Mouse (Mus musculus) ZHBTc4 (cell line): ENCODE results near the gene Camk2g.

Experiments used
- DNase-seq: peaks from one replicate; pipeline ENCODE4 v3.0.0-alpha.2; 2011; ENCODE audit warnings: low read depth, low spot score

Gene Camk2g

DNA sequence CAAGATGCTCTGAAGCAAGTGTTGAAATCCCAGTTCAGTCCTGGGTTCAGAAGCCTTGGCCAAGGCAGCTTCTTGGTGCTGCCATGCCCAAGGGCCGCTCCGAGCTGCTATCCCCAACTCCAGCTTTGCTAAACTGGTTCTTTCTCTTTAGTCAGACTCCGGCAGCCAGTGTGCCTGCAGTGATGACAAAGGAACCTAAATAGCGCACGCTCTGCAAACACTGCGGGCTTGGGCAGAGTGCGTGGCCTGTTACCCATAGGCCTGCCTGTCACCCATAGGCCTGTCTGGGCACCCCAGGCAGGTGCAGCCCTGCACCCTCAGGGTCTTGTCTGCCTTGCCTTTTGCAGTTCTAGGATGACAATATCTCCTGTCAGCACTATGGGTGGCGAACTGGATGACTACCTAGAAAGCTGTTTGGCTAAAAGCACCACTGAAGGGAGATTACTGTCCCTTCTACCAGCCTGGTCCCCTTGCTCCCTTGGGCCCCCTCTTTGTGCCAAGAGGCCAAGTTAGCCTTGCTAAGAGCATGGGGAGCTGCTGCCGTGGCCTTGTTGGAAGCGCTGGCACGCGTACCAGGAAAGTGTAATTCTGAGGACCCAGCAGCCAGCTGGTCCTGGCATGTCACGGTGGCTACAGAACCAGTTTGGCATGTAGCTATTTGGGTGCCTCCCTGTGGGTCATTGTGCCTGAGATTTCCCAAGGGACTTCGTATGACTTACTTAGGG, 12.4 kb upstream of the Camk2g start:
- peak; percentile 23 for DNase-seq

DNA sequence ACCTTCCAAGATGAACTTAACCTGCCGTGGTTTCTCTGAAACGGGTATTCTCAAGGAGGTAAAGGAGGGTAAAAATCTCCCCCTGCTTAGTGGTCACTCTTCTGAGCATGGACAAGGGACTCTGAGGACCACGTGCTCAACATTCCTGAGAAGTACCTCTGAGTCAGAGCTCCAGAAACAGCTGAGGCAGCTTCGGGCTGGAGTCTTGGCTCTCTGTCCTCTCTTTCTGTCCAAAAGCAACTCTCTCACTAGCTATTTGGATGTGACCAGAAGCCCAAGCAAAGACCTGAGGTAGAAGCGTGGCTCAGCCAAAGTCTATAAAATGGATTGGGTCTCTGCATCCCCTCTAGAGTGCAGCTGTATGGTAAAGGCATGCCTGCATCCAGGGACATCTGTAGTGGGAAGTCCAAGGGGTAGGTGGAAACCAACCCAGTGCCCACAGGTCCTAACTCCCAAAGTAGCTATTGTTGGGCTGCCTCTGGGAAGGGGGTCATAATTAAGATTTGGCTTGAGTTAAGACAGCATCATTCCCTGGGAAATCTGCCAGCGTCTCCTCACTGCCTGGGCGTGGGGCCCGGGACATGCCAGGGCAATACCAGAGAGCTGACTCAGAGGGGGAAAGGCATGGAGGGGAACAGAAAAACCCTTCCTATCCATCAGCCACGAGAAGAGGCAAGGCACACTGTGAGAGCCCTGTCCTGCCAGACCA, 11.2 kb upstream of the Camk2g start:
- no peak for DNase-seq

DNA sequence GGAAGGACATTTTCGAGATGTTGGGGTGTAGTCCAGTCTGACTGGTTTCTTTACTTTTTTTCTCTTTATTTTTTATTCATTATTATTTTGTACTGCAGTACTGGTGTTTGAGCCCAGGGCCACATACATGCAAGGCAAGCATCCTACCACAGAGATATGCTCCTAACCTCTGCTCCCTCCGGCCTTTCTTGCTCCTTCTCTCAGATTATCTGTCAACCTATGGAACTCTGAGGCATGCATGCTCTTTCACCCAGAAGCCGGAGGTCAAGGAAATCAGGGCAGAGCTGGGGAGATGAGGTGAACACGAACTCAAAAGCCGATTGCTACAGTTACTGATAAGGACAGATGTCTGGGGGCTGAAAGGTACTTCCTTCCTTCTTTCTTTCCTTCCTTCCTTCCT, 10.6 kb upstream of the Camk2g start:
- DNase-seq, result no peak

DNA sequence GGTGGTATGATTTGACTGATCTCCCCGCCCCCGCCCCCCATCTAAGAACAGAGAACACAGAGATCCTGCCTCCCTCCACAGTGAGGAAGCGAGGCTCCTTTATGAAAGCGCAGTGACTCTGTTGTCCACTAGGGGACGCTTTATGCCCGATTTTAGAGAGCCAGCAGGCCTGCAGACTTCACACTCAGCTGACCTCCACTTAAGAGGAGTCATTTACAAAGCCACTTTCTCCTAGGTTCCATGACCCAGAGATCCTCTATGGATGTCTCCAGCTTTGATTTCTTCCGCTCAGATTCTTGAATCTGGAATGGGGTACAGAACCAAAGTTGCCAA, 9.7 kb upstream of the Camk2g start:
- DNase-seq, result peak; percentile 84

DNA sequence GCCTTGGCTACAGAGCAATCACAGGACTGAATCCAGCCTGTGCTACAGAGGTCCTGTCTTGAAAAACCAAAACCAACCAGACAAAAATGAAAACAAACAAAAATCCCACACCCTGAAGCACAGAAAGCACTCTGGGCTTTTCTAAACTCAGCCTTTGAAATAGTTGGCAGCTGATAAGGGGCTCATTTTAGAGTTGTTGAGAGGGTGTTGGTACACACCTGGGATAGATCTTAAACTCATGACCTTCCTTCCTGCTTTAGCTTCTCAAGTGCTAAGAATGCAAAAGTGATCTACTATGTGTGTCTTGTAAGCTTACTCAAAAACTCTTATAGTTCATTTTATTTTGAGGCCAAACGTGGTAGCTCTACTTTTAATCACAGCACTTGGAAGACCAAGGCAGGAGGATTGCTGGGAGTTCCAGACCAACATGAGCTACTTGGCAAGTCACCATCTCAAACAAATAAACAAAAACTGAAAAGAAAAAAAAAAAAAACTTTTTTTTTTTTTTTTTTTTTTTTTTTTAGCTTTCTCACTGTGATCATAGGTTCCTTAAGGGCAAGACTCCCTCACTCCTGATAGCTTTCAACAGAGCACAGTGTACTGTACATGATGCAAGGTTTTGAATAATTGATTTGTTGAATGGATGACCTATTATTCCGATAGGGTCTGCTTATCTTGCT, 9.2 kb upstream of the Camk2g start:
- DNase-seq, result no peak

DNA sequence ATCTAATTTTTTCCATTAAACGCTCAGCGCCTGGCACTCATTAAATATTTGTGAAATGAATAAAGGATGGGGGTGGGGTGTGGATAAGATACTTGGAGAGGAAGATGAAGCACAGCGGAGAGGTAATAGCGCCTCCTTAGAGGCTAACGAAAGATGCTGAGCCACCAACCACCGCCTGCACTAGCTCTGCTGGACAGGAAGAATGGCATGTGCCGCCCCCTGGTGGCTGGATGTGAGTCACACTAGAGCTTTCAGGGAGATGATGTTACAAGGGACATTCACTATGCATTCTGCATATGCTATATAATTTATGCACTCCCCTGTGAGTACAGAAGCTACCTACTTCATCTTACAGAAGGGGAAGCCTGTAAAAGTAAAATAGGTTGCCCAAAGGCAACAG, 4.9 kb upstream of the Camk2g start:
- DNase-seq, result peak; percentile 89

DNA sequence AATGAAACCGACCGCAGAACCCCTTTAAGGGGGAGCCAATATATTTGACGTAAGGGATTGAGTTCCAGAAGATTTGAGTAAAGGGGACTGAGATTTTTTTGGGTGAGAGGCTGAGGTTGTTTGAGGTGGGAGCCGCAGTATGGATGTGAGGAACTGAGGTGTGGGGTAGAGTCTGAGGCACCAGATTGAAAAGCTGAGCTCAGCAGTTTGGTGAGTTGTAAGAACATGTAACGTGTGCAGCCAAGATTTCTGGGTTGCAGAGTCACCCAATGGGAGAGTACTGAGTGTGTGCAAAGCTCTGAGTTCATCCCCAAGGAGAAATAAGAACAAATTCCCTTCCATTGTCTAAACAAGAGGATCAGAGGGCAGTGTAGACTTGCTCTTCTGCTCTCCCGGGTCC, 4.4 kb upstream of the Camk2g start:
- no peak for DNase-seq

DNA sequence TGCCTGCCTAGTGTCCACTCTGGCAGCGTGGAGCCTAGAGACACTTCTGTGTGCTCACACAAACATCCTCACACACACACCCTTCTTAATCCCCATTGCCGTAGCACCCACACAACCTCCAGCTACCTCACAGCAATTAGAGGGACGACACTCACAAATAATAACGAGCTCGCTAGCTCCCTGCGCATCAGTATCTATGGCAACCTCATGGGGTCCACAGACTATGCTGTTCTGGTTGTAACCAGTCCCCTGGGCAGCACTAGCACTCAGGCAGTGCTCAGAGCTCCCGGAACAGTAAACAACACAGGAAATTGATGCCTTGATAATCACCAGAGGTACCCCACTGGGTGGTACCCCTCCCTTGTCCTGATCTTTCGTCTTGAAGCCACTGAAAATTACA, 2.8 kb upstream of the Camk2g start:
- no peak for DNase-seq

DNA sequence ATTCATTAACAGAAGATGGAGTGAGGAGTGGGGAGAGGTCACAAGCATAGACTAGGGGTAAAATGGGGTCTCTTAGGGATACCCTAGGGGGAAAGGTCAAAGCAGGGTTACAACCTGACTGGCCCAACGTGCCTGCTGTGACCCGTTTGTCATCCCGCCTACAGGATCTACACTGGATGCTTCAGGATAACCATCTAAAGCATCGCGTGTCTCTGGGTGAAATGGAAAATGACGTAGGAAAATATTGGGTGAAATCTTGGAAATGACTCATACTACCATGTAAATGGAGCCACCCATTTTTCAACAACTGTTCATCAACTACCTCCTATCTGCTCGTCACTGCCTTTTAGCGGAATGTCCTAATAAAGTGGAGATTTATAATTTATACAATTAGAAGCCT, 2.3 kb upstream of the Camk2g start:
- DNase-seq, result no peak

DNA sequence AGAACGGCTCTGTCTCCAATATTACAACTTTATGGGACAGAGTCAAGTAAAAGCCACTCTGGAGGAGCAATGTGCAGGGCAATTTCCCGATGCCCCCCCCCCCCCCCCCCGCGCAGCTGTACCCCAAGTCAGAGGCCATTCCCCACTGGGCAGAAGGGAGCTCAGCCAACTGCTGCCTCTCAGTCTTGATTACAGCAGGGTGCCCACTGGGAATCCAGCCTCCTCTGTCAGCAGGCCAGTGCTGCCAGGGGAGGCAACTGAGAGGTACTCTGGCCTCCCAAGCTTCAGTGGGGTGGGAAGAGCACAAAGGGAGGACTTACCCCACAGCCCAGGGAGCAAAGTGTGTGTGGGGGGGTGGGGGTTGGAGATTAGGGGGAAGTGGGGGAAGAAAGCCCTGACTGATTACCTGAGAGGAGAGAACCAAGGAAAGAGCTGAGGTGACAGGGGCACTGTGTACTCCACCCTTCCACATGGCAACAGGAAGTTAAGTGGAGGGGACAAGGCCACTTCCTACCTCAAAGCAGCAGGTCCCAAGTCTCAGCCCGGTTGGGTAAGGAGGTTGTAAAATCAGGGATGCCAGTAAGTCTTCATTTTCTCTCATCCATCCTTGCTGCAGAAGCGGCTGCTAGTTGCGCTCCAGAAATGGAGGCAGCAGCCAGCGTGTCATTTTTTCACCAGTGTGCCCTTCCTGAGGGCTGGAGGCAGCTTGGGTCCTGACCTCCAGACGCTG, 1.7 kb upstream of the Camk2g start:
- no peak for DNase-seq

DNA sequence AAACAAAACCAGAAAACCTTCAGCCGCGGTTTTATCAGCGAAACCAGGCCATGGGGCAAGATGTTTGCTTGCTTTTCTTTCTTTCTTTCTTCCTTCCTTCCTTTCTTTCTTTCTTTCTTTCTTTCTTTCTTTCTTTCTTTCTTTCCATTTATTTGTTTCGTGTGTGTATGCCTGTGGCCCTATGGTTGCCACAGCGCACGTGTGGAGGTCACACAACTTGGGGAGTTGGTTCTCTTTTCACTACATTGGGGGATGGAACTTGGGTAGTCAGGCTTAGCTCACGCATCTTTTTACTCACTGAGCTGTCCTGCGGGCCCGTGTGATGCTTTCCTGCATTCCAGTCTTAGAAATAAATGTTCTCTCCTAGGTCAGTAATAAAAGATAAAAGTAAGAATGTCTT, 701 bp upstream of the Camk2g start:
- no peak for DNase-seq

DNA sequence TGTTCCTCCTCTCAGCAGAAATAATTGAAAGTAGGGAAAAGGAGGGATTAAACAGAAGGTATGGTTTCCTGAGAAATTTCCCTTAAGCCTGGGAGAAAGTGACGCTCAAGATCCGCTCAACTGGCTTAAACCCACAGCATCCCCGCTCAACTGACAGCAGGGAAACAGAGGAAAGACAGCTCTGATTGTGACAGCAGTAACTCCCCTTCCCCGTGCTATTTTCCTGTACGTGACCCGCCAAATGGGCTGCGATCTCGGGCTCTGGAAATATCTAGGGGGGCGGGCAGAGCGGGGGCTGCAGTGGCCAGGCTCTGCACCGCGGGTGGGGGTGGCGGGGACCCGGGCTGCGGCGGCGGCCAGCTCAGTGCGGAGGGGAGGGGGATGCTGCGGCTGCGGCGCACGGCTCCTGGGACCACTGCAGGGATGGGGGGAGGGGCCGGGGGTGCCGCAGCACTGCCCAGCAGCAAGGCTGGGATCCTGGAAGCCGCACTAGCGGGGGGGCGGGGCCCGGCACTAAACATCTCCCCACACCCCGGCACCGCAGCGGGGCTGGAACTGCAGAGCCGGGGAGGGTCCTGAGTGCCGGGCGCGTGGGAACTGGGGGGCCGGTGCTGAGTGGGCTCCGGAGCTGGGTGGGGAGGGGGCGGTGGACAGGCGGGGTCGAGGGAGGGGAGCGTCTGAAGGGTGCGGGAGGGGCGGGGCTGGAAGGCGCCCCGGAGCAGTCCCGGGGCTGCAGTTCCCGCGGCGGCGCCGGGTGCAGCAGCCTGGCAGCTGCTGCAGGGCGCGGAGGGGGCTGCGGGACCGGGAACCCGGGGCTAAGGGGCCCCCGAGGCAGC, 748 bp downstream of the Camk2g start:
- peak; percentile 76 for DNase-seq

DNA sequence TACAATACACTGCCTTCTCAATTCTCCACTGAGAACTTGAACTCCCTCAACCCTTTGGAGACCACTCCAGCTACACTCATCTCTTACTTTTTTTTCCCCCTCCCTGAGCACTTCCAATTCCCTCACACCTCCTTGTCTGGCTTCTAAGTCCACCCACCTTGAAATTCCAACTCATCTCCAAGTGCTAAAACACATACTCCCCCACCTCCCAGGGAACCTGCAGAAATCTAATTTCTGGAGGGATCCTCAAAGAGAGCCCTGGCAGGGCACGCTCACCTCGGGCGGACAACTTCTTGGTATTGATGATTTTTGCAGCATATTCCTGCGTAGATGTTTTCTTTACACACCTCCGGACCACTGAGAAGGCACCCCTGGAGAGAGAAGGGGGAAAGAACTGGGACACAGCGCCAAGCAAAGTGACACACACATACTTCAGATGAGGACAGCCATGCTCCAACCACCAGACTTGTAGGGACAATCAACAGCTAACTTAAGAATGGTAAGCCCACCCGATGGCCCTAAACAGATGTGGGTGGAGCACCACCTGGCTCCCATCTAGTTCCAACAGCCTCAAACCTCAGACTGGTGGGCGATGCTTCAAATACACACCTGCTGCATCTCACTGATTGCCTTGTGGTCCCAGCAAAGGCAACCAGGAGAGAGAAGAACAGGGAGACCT, 1.5 kb downstream of the Camk2g start:
- DNase-seq, result no peak

DNA sequence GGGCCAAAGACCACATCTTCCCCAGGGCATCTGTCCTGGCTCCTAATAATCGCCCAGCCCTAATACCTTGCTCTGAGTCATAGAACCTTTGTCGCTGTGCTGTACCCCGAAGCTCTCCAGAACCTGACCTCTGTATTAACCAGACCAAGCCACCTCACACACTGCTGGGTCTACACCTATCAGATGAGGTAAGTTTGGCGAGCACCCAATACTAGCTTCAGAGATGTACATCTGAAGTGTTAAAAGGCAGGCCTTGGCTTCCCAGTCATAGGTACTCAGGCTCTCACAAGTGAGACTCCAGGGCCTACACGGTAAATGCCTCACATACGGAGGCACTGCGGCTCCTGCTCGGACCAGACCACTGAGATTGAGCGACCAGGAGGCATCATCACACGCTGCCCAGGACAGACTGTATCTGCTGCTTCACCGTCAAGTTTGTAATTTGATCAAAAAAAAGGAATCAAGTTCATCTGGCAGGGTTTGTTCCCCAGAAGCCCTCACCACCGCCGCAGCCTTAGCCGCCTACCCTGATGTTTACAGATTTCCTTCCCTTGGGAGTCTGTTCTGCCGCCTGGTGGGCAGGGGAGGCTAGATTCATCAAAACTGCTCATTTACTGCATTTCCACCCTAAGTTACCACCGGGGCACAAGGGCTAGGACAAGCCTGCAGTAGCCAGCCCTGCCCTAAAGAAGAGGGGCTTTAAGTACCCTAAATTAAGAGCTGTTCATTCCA, 2.2 kb downstream of the Camk2g start:
- peak; percentile 28 for DNase-seq

DNA sequence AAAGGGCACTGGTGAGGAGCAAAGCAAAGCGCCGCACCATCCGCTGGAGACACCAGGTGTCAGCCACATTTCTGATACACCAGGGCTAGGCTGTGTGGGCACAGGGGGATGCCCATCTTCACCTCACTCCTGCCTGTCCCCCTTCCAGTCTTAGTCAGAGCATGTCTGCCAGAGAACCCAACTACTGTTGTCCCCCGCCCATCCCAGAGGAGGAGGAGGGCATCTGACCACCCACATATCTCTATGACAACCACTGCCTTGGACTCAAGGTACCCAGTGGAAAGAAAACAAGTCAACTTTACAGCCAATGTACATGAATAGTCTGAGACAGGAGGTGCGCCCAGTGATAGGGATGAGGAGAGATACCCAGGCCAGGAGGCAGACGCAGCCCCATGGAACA, 2.9 kb downstream of the Camk2g start:
- DNase-seq, result no peak

DNA sequence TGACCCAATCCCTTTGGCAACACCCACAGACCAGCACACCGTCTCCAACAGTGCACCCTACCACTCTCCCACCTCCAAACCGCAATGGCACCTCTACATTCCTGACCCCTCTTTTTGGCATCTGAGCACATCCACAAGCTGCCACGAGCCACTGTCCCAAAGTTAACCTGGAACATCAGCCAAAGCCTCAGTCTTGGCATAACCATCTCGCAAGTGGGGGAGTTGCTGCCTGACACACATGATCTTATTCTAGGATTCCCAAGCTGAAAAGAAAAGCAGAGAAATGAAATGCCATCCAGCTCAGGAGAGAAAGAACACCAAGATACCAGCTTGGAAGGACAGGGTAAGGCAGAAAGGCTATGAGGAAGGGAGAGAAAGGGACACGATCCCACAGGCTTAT, 3.4 kb downstream of the Camk2g start:
- no peak for DNase-seq

DNA sequence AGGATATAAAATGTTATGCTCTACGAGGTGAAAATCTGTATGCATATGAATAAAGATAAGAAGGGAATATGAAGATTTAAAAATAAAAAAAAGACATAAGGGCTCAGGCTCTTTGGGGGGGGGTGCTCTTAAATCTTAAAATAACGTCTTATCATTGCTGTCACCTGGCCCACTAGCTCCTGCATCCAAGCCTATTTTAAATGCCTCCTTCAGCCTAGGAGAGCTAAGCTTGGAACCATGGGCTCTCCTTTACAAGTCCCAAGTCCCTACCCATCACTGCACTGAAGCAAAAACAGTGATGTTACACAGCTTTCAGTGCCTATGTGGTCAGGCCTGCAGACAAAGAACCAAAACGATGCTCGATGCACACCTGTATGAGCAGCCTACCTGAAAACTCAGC, 4.3 kb downstream of the Camk2g start:
- no peak for DNase-seq

DNA sequence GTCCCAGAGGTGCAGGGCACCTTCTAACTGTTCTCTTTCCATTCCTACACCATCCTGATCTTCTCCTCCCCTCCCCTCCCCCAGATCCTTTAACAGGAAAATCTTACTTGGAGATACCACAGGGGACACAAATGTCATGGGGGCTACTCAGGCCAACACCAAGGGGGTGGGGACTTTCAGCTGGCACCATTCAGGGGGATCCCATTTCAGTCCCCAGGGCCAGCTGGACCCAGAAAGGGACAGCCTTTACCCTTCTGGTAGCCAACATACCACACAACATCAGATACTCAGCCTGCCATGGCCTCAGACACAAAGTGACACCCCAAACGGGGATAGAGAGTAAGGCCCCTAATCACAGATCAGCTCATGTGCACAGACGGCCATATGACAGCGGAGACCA, 5.7 kb downstream of the Camk2g start:
- no peak for DNase-seq

DNA sequence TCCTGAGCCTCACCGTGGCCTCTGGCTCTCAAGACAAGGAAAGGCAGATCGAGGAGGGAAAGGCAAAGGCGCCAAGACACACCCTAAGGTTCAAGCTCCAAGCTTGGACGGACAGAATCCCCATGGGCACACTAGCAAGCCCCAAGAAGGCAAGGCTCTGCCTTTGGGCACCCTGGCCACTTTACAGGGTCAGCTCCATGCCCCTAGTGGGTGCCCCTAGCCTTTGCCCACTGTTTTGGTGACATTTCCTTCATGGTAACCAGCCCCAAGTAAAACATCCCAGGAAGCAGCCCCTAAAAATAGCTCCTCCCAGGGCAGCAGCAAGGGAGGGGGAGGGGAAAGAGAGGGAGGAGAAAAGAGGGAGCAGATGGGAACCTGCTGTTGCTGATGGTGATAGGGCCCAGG, 7.3 kb downstream of the Camk2g start:
- no peak for DNase-seq

DNA sequence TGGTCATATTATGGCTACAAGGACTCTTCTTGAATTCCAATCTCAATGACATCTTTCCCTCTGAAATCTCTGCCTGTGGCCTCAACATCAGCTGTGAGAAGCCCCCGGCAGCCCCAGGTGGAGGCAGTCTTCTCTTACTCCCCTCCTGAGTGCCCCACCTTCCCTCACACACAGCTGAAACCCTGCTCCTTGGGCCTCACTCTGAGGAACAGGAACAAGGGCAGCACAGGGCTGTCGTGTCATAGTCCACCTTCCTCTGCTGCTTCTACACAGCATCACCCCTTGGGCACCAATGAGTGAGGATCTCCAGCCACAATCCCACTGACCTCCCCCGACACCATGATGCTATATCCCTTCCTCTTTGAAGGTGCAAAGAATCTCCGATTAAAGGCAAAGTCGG, 7.9 kb downstream of the Camk2g start:
- no peak for DNase-seq
